Mouse (Mus musculus) myocyte (in vitro differentiated cells): ENCODE results near the gene Nt5c2. TPM values are rescaled to one million over a fixed set of nuclear protein-coding genes. Genes with fewer than 3 reads are reported as not detected.

Experiments
- H3K27me3 ChIP-seq: one replicate; pipeline ENCODE4 v1.6.1; 2011; ENCODE audit not compliant: control insufficient read depth, insufficient read depth, insufficient read length
- H3K36me3 ChIP-seq: one replicate; pipeline ENCODE4 v1.6.1; 2011; ENCODE audit not compliant: control insufficient read depth, insufficient read depth
- H3K4me2 ChIP-seq: one replicate; pipeline ENCODE4 v1.6.1; 2011; ENCODE audit warnings: low read depth, control low read depth
- H3K4me3 ChIP-seq: one replicate; pipeline ENCODE4 v1.5.1; 2011; ENCODE audit warnings: mild to moderate bottlenecking, control low read depth, moderate library complexity
- H3K79me2 ChIP-seq: one replicate; pipeline ENCODE4 v1.6.1; 2011; ENCODE audit not compliant: control insufficient read depth, insufficient read depth
- H3ac ChIP-seq: one replicate; pipeline ENCODE4 v1.6.1; 2011; ENCODE audit not compliant: control insufficient read depth, insufficient read length
- CEBPB ChIP-seq: IDR thresholded peaks from 2 replicates; pipeline ENCODE4 v1.6.1; 2011; ENCODE audit warnings: mild to moderate bottlenecking, moderate library complexity; ENCODE audit not compliant: poor library complexity, insufficient read depth, severe bottlenecking
- E2F4 ChIP-seq: IDR thresholded peaks from one replicate; pipeline ENCODE4 v1.6.1; 2011; ENCODE audit warnings: mild to moderate bottlenecking, control low read depth, moderate library complexity; ENCODE audit not compliant: insufficient read depth
- MAX ChIP-seq: IDR thresholded peaks from one replicate; pipeline ENCODE4 v1.6.1; 2011; ENCODE audit warnings: low read depth, mild to moderate bottlenecking, control low read depth
- MYOD1 ChIP-seq, 3 experiments: IDR thresholded peaks; one replicate each; pipeline ENCODE4 v1.6.1; 2011; ENCODE audit warnings: control low read depth in 2 of 3, low read depth in 2 of 3, mild to moderate bottlenecking in 2 of 3, moderate library complexity in 1 of 3; ENCODE audit not compliant: insufficient read length in 2 of 3, control insufficient read depth in 1 of 3
- MYOG ChIP-seq, 3 experiments: IDR thresholded peaks; one replicate each; pipeline ENCODE4 v1.6.1; 2011; ENCODE audit warnings: control low read depth in 2 of 3, low read depth in 2 of 3, mild to moderate bottlenecking in 2 of 3; ENCODE audit not compliant: insufficient read length in 2 of 3, control insufficient read depth in 1 of 3, insufficient read depth in 1 of 3
- POLR2A ChIP-seq: IDR thresholded peaks from one replicate; pipeline ENCODE4 v1.6.1; 2011; ENCODE audit warnings: low read depth, mild to moderate bottlenecking, control low read depth, moderate library complexity; ENCODE audit not compliant: insufficient read length
- POLR2AphosphoS2 ChIP-seq: IDR thresholded peaks from one replicate; pipeline ENCODE4 v1.6.1; 2011; ENCODE audit warnings: low read depth, control low read depth; ENCODE audit not compliant: insufficient read length
- REST ChIP-seq: IDR thresholded peaks from one replicate; pipeline ENCODE4 v1.6.1; 2011; ENCODE audit warnings: mild to moderate bottlenecking, control low read depth, moderate library complexity; ENCODE audit not compliant: insufficient read depth, insufficient read length
- SRF ChIP-seq: IDR thresholded peaks from one replicate; pipeline ENCODE4 v1.6.1; 2011; ENCODE audit warnings: low read depth; ENCODE audit not compliant: control insufficient read depth, insufficient read length
- TCF12 ChIP-seq: IDR thresholded peaks from one replicate; pipeline ENCODE4 v1.6.1; 2011; ENCODE audit warnings: mild to moderate bottlenecking, control low read depth; ENCODE audit not compliant: poor library complexity, insufficient read depth, severe bottlenecking
- TCF3 ChIP-seq: IDR thresholded peaks from one replicate; pipeline ENCODE4 v1.6.1; 2011; ENCODE audit warnings: low read depth, control low read depth; ENCODE audit not compliant: insufficient read length
- USF1 ChIP-seq: IDR thresholded peaks from one replicate; pipeline ENCODE4 v1.6.1; 2011; ENCODE audit warnings: low read depth, mild to moderate bottlenecking, control low read depth, moderate library complexity
- polyA plus RNA-seq: library from polyadenylated mRNA; unstranded; fragments of >200 nt; fragmentation: generic; extraction: Trizol; gene quantifications from one replicate; pipeline ENCODE4 v1.2.1, GENCODE M21; 2012; ENCODE audit warnings: missing spikeins

The Nt5c2 gene
- polyA plus RNA-seq, 1 experiment, result 19.5 TPM

- Histone ChIP-seq H3K36me3 (no peaks in the 10 kb centered on the region), H3K27me3 (no peaks in the 10 kb centered on the region), H3K4me3 (no peak overlapping the region), H3ac (no peak overlapping the region), H3K79me2 (peaks cover 48% of the 10 kb centered on the region), H3K4me2 (peak overlapping the region; percentile 53)
- TF ChIP-seq POLR2AphosphoS2 (no peak), E2F4 (no peak), CEBPB (no peak), TCF12 (no peak), SRF (no peak), REST (no peak), POLR2A (no peak), USF1 (no peak)
Measured at GRCm38 (mm10) chr19:46930026-46930425, 84.9 kb downstream of the Nt5c2 start.

GRCm38 (mm10) chr19:46929044-46929587 lies 85.8 kb downstream of the Nt5c2 start:
- TF ChIP-seq USF1 (no peak), MYOD1 (IDR thresholded peaks at IDR 0.05; ENCODE audit: control insufficient read depth in 1 of 3, insufficient read length in 2 of 3, low read depth in 2 of 3) (peak in 1 of 3 experiments; percentile 7)
- no peak overlapping the region for H3ac ChIP-seq
- H3K27me3 ChIP-seq, result no peaks in the 10 kb centered on the region
- no peaks in the 10 kb centered on the region for H3K36me3 ChIP-seq
- no peak overlapping the region for H3K4me3 ChIP-seq
- H3K4me2 ChIP-seq, result peak overlapping the region; percentile 61
- H3K79me2 ChIP-seq, result peaks cover 54% of the 10 kb centered on the region

- Histone ChIP-seq H3K27me3 (no peaks in the 10 kb centered on the region), H3K4me3 (no peak overlapping the region), H3K4me2 (peak overlapping the region; percentile 61), H3K79me2 (peaks cover 54% of the 10 kb centered on the region), H3K36me3 (no peaks in the 10 kb centered on the region), H3ac (no peak overlapping the region)
- TF ChIP-seq CEBPB, result no peak
- no peak for TF ChIP-seq MYOG (IDR thresholded peaks at IDR 0.05; ENCODE audit: control insufficient read depth in 1 of 3, insufficient read depth in 1 of 3, insufficient read length in 2 of 3, low read depth in 2 of 3)
- TF ChIP-seq TCF3, result no peak
- no peak for TF ChIP-seq REST
- TF ChIP-seq USF1, result no peak
- TF ChIP-seq MAX, result no peak
- TF ChIP-seq SRF, result no peak
- TF ChIP-seq POLR2AphosphoS2, result no peak
- no peak for TF ChIP-seq E2F4
- no peak for TF ChIP-seq POLR2A
- TF ChIP-seq TCF12, result no peak
- TF ChIP-seq MYOD1 (IDR thresholded peaks at IDR 0.05; ENCODE audit: control insufficient read depth in 1 of 3, insufficient read length in 2 of 3, low read depth in 2 of 3), result no peak
Measured at GRCm38 (mm10) chr19:46928136-46928535, 86.8 kb downstream of the Nt5c2 start.

DNA sequence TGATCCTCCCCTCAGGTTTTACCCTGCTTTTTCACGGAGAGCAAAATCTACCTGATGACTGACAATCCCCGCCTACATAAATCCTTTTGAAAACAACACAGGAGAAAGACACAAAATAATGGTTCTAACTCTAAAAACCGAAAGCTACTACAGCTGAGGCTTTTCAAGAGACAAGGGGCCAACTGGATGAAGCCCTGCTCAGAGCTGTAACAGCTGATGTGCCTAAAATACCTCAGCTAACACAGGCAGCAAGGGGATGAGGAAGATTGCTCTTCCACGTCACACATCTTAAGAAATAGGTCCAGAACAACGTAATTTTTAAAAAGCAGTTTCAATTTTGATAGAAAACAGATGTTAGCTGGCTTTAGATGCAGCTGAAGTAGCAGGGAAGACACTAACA lies 88.0 kb downstream of the Nt5c2 start:
- Histone ChIP-seq H3ac (no peak overlapping the region), H3K27me3 (no peaks in the 10 kb centered on the region), H3K79me2 (peaks cover 55% of the 10 kb centered on the region), H3K4me2 (peak overlapping the region; percentile 61), H3K36me3 (no peaks in the 10 kb centered on the region), H3K4me3 (no peak overlapping the region)
- no peak for TF ChIP-seq POLR2A
- peak; percentile 2 for TF ChIP-seq TCF12
- no peak for TF ChIP-seq CEBPB
- no peak for TF ChIP-seq REST
- no peak for TF ChIP-seq USF1
- TF ChIP-seq TCF3, result no peak
- no peak for TF ChIP-seq MAX
- TF ChIP-seq SRF, result no peak
- no peak for TF ChIP-seq E2F4
- peak; percentile 54 to 73 (median 66) for TF ChIP-seq MYOD1 (IDR thresholded peaks at IDR 0.05; ENCODE audit: control insufficient read depth in 1 of 3, insufficient read length in 2 of 3, low read depth in 2 of 3)
- peak in 2 of 3 experiments; percentile 53 to 84 for TF ChIP-seq MYOG (IDR thresholded peaks at IDR 0.05; ENCODE audit: control insufficient read depth in 1 of 3, insufficient read depth in 1 of 3, insufficient read length in 2 of 3, low read depth in 2 of 3)
- TF ChIP-seq POLR2AphosphoS2, result no peak

DNA sequence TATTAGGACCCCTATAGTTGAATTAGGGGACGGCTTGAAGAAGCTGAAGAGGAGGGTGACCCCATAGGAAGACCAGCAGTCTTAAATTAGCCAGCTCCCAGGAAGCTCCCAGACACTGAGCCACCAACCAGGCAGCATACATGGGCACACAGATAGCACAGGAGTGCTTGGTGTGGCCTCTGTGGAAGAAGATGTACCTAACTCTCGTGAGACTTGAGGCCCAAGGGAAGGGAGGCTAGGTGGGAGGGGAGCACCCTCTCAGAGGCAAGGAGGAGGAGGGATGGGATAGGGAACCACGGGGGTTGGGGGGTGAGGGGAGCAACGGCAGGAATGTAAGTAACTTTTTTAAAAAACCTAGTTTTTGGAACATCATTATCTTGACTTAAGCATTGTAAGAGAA lies 88.6 kb downstream of the Nt5c2 start:
- Histone ChIP-seq H3ac (no peak overlapping the region), H3K4me2 (peak overlapping the region; percentile 61), H3K36me3 (no peaks in the 10 kb centered on the region), H3K79me2 (peaks cover 54% of the 10 kb centered on the region), H3K4me3 (no peak overlapping the region), H3K27me3 (no peaks in the 10 kb centered on the region)
- TF ChIP-seq TCF3 (no peak), CEBPB (no peak), POLR2AphosphoS2 (no peak), SRF (no peak), REST (no peak), MYOG (IDR thresholded peaks at IDR 0.05; ENCODE audit: control insufficient read depth in 1 of 3, insufficient read depth in 1 of 3, insufficient read length in 2 of 3, low read depth in 2 of 3) (no peak), TCF12 (no peak), USF1 (no peak), E2F4 (no peak), POLR2A (no peak), MAX (no peak), MYOD1 (IDR thresholded peaks at IDR 0.05; ENCODE audit: control insufficient read depth in 1 of 3, insufficient read length in 2 of 3, low read depth in 2 of 3) (no peak)
